Mouse (Mus musculus) cerebellum, postnatal 36 days (tissue): Measurements from ENCODE around the gene Efhc1.

Experiments
- DNase-seq, 2 experiments: peaks; one replicate each; pipeline ENCODE4 v3.0.0; 2021 to 2022; ENCODE audit warnings: mixed read lengths in 2 of 2

The Efhc1 gene

DNA sequence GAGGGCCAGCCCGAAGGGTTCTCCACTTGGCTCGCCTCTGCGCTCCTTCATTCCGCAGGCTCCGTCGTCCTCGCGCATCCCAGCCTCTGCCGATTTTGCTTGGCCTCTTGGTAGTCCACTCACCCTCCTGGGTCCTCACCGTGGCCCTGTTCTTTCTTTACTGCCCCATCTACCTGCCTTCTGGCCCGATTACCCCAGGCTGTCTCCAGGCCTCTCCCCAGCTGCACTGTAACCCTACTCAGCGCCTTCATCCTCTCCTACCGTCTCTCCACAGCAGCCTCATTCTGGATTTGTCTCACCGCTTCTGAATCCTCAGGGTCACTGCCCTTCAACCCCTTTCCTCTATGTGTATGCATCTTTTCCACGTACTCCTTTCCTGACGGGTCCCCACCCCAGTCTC is 373 bp downstream of the Efhc1 start:
- DNase-seq: no peak

DNA sequence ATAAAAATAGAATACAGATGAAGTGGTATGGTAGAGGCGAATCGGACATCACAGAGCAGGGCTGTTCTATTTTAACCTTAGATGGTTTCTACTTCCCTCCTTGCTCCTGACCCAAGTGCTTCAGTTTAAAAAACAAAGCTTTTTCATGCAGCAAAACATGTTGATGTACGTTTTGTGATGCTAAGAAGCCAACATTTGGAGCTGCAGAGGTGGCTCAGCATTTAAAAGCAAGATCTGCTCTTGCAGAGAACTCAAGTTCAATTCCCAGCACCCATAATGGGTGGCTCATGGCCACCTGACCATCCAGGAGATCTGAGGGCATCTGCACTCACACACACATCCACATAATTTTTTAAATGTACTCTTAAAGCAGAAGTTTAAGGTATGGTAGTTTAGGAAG is 3.5 kb downstream of the Efhc1 start:
- DNase-seq: no peak

DNA sequence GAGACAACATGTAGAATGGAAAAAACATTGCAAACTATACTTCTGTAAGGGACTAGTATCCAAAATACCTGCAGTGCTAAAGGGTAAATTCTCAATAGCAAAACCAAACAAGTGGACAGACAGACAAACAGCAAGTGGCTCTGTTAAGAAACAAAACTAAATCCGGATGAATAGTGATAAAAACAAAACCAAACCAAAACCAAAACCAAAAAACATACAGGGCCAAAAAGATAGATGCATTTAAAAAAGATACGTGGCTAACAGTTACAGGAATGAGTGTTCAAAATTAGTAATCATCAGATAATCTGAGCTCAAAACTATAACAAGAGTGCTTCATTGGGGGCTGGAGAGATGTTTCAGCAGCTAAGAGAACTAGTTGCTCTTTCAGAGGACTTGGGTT is 18.2 kb downstream of the Efhc1 start:
- DNase-seq: no peak

DNA sequence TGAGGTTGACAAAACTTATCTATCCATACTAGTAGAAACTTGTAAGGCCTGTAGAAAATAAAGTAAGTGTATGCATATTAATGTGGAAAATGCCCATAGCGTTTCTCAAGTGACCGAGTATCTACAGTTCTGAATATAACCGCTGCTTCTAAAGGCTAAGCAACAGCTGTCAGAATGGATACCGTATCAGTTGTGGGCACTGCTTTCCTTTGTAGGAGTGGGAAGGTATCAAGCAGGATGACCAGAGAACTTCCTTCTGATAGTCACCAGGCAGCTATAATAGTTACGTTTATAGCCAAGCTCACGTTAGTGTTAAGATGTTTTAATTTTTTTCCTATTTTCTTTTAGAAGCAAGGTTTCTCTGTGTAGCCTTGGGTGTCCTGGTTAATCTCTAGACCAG is 22.0 kb downstream of the Efhc1 start:
- DNase-seq: no peak

DNA sequence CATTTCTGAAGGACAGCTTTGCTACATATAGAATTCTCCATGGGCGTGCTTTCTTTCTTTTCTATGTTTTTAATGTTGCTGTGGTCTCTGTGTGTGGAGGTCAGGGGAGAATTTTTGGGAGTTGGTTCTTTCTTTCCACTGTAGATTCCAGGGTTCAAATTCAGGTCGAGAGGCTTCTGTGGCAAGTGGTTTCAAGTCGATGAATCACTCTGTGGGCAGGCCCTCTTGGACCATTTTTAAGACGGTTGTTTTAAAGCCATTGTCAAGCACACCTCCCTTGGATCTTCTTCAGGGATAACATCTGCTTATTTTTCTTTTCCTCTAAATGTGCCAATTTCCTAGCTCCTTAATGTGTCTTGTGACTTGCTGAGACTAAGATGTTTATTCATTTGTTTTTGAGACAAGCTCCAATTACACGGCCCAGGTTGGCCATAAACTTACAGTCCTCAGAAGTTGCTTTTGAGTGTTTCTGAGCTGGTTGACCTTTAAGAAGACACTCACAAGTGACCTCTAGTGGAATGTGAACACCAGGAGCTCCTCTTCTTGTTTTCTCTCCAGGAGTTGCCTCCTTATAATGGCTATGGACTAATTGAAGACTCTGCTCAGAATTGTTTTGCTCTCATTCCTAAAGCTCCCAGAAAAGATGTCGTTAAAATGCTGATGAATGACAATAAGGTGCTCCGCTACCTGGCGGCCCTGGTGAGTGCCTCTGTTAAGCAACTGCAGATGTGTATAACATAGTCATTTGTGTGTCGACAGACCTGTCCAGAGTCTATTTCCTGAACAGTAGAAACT is 23.1 kb downstream of the Efhc1 start:
- no peak for DNase-seq

DNA sequence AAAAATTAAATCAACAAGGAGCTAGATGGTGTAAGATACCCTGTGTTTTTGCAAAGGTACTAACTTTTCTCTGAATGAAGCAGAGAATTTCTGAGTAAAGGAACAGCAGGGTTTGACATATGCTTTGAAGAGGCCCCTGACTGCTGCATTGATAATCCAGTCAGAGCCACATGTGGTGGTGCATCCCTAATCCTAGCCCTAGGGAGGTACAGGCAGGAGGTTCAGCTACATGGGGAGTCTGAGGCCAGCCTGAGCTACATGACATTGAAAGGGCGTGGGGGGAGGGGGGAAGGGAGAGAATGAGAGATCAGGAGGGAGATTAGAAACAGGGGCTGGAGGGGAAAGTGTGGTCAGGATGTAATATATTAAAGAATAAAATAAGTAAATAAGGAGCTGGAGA is 29.1 kb downstream of the Efhc1 start:
- DNase-seq: no peak

DNA sequence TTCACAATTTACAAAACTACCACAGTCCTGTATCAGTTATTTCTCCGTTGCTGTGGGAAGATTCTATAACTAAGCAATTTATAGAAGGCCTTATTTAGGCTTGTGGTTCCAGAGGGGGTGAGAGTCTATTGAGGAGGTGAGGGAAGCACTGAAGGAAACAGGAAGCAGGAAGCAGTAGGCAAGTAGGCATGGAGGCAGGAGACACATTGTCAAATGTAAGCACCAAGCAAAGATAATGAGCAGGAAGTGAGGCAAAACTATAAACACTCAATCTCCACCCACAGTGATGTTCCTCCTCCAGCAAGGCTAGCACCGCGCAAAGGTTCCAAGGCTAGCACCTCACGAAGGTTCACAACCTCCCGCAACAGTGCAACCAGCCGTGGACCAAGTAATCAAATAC is 30.3 kb downstream of the Efhc1 start:
- DNase-seq: no peak

DNA sequence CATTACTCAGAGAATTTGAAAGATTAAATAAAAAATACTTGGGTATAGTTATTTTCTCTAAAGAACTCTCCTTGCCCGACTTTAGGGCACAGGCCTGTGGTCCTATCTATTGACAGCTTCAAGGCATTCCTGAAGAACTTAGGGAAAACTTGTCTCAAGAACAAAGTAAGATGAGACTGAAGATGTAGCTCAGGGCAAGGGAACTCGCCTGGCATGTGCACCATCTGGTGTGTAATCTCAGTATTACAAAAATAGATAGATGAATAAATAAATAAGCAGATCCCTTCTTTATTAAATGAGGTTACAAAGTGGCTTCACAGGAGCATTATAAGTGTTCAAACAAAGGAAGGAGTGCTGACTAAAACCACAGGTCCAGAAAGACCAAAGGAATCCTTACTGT is 32.7 kb downstream of the Efhc1 start:
- no peak for DNase-seq

DNA sequence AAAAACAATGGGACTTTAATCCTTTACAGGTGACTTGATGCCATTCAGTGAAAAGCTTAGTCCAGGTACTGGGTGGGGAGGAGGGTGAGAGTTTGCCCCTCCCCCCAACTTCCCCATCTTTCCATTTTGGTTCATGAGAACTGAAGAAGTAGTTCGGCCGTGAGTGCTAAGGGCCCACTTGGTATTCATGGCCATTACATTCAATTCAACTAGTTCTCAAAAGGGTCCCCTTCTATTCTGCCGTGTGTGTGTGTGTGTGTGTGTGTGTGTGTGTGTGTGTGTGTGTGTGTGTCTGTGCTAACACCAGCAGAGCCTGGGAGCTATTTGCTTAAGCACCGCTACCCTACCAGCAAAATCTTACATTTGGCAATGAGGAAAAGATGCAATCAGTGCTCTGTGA is 33.2 kb downstream of the Efhc1 start:
- no peak for DNase-seq

DNA sequence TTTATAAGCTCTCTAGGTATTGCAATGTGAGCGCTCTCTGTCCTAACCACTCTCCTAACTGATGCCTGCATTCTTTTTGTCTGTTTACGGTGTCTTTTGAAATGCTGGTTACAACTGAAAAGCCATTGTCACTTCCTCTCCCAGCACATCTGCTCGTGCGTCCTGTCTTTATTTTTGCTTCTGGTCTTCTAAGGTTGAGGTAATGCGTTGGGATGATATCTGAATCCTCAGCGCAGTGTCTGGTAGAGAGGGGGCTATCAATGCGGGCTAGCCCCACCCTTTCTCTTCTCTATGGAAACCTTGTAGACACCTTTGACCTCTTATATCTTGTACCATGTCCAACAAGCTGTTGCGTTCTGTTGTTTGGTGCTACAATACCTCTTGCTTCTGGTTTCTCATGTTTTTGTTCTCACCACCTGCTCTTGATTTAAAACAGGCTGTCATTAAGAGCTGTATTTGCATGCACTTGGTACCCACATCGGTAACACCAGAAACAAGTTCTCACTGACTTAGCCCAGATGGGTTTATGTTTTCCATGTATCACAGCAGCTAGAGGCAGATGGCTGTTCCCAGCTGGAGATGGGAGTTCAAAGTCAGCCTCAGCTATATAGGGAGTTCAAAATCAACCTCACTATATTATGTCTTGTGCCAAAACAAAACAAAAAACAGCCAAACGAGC is 35.1 kb downstream of the Efhc1 start:
- no peak for DNase-seq

DNA sequence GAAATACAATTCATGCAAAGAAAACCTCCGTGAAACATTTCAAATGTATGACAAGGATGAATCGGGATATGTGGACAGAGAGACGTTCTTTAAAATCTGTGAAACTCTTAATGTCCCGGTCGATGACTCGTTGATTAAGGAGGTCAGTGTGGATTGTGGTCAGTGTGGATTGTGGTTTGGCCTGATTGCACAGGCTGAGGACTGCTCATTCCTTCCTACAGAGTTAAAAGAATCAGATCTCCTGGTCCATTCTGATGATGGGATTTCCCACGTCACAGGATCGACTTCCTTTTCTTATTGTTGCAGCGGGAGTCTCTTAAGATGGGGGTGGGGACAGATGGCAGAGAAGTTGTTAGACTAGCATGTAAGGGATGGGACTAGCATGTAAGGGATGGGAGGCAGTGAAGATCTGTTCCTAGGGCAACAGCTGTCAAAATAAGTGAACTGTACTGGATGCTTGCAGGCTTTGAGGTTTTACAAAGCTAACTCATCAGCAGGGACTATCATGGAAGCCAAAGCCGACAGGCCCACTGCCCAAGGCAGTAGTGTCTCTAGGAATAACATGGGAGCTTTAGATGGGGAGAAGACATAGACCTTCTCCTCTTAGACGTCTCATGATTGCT is 38.1 kb downstream of the Efhc1 start:
- DNase-seq: no peak

DNA sequence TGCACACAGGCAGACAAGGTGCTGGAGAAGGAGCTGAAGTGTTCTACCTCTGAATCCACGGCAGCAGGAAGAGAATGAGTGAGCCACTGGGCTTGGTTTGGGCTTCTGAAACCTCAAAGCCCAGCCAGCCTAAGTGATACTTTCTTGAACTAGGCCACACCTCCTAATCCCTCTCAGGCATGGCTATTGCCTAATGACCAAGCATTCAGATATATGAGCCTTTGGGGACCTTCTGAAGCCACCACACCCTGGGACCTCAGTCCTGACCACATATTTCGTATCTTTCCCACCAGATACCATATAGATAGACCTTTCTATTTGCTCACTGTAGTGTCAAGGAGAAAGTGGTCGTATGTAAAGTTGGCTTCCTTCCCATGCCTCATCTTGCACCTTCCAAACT is 42.3 kb downstream of the Efhc1 start:
- DNase-seq: no peak

DNA sequence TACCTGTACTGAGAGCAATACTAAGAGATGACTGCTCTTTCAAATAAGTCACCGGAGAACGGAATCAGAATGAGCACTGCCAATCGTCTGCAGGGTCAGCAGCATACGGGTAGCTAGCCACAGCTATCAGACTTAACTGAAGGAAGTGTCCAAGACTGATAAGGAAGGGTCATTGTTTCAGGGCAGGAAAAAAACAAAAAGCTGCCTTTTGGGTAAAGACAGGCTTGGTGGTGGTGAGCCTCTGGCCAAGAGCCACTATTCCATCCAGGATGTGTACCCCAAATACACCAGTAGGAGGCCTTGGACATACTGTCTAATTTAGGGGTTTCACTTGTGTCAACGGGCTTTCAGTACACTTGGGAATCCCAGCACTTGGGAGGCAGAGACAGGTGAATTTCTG is 42.9 kb downstream of the Efhc1 start:
- no peak for DNase-seq

DNA sequence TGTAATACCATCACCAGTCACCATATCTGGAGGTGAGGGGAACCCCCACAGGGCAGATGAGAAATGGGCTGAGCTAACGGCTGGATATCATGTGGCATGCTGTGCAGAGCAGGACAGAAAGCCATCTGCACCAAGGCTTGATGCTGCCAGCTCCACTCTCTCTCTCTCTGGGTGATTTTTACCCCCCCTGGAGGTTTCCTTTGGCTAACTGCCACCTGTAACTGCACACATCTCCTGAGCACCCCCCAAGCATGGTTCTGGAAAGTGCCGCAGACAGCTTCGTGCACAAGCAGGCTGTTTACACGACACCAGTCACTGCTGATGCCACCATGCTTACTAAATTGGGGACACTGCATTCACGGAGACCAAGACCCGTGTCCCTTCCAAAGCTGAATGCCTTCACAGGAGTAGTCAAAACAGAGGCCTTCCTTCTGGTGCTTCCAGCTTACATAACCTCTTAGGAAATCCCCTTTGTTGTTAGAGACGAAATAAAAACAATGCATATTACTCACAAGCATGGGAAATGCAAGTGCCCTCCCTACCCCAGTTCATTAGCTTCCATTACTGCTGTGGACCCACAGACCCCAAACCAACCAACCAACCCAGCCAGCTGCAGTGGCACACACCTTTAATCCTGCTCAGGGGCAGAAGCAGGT is 44.0 kb downstream of the Efhc1 start:
- DNase-seq: peak; percentile 23 to 27

DNA sequence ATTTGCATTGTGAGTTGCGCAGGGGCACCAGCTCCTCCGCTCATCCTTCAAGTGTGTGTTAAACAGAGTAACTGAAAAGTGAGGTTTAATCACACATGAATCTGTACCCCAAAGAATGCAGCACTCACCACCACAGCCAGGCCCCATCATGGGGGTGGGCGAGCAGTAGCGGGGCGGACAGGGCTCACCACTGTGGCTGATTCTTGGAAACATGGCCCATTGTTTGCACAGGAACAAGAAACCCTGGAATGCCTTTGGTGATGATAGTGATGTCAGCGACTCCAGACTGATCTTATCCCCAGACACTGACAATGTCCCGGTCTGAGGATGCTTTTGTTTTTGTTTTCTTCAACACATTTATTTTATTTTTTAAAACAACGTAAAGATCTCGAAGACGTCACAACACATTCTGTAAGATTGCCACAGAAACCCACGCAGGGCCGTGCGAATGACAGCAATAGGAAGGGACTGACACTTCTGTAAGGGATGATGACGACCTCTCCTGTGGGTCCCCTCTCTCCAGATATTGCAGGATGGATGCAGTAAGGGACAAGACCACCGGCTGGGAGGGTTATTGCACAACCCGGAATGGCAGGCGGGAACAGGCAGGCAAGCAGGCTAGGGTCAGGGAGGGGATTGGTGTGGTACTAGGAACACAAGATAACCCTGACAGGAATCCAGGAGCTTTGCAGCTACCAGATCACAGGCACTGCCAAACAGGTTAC is 45.3 kb downstream of the Efhc1 start:
- no peak for DNase-seq

DNA sequence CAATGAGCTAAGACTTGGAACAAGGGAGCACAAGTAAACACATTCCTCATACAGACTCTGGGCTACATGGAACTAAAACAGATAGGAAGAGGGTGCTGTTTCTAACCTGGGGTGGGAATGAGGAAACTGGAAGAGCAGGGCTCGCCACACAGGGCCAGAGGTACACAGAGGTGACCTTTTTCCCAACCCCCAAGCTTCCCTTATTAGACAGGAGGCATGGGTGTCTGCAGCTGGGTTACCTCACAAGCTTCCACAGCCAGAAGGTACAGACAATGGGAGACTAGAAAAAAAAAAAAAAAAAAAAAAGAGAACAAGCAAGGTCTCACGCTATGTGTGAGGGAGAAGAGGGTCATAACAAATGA is 45.9 kb downstream of the Efhc1 start:
- no peak for DNase-seq

DNA sequence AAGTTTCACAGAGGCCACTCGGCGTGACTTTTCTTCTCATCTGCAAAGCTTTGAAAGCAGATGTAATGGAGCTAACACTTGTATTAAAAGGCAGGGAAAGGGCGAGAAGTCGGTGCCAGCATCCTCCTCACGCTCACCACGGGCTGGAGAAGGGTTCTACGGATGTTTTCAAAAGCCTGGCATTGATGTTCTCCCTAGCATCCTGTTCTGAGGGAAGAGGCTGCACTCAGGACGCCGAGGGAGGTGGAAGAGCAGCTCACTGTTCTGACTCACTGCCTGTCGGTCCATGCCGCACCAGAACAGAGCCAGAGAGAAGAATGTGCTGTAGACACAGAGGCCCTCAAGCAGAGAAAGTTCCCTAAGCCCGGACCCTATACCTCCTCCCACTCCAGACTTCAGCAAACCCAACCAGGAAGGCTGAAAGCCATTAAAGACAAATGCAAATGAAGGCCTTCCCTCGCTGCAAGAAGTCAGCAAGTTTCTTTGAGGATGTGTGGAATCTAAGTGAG is 46.5 kb downstream of the Efhc1 start:
- DNase-seq: no peak

DNA sequence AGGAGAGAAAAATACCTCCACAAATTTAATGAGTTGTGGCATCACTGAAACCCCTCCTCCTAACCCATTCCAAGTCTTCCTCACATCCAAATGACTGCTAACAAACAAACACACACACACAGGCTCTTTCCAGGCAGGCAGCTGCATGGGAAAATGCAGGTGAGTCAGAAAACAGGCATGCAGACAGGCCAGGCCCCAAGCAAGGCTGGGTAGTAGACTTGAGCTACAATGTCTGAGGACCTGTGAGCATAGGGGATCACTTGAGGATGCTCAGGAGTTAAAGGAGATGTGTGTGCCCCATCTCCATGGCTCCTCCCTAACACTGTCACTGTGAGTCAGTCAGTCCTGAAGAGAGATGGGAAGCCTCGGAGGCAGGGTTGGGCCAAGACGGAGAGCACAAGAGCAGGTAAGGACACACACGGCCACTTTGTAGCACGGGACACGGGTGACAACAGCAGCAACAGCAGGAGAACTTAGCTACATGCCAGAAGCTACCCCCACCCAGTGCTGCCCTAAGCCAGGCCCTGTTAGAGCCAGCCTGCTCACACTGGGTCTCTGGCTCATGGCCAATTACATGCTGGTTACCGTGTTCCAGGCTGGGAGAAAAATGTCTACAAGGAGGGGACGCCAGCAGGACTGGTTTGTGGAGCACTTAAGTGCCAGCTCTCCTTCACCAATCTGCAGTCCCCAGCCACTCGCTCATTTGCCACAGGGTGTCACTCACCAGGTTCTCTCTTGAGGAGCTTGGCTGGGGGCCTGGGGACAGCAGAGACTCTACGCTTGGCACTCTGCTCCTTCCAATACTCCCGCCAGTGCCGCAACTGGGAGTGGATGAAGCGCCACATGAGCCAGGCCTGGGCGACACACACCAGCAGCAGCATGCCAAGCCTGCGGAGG is 51.1 kb downstream of the Efhc1 start:
- peak; percentile 45 to 57 for DNase-seq

DNA sequence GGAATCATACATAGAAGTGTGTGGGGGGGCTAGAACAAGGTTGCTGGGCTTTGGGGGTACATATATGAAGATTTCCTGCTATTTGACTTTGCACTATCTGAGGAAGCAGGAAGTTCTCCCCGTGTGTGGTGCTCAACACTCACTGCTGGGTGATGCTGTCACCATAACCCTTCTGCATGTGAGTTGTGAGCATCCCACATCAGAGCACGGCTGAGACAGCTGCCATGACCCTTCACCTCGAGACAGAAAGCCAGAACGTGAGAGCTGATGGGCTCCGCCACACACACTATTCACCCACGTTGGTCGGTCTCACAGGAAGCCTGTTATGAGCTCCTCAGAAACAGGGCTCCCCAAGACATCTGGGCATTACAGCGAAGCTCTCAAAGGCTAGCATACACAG is 53.2 kb downstream of the Efhc1 start:
- DNase-seq: no peak

DNA sequence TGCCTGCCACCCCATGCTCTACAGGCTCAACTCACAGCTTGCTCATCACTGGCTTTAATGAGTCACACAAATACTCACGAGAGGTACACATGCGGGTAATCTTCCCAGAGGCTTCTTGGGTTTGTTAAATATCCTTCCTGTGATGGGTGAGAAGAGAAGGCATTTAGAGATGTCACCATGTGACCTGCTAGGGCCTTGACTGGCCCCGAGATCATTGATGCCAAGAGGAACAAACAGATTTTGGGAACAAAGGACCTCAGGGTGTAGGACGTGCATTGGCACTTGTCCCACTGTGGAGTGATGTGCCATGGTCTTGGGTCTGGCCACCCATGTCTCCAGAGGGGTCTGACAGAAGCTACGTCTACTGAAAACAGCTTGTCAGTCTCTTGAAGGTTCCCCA is 55.3 kb downstream of the Efhc1 start:
- DNase-seq: no peak

DNA sequence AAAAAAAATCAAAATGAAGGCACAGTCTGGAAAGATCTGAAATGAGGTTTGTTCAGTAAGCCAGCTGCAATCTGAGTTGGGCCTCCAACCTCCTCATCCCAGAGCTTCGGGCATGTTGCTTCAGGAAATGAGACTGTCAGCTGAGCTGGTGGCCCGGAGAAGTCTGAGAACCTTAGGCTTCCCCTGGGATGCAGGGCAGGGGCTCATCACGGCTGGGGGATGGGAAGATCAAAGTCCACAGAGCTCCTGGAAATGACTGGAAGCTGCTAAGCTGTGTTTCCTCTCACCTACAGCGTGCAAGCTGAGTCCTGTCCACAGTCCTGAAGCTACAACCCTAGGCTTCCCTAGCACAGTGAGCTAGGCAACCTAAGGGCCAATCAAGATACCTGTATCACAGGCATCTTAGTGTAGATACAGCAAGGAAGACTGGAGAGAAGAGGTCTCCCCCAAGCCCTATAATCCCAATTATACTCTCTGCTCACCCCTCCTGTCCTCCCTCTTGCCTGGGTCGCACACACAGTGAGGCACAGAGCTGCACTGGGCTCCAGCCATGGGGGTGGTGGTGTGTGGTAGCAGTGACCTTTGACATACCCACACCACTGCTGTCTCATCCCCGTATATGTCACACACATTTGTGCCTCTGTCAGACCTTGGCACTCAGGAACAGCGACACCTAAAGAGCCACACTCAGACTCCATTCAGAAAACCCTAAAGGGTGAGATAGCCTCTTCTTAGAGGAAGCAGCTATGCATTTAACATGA is 56.7 kb downstream of the Efhc1 start:
- DNase-seq: no peak
